Mouse (Mus musculus): ENCODE results near the gene Degs2. TPM values are rescaled to one million over a fixed set of nuclear protein-coding genes. Genes with fewer than 3 reads are reported as not detected.

Gene Degs2
- 1.7 and 2.6 TPM in 2 replicates for polyA plus RNA-seq (2016; fragmentation: Nextera tagmentation; extraction: Ambion mirVana)

- under 1% methylated on average over 32 of the region's 32 CpGs for whole genome bisulfite sequencing
- H3K27ac ChIP-seq, result no peak within 1 kb of the TSS
- peak within 1 kb of the TSS; percentile 53 for H3K4me2 ChIP-seq (replicated peaks)
- H3K9me3 ChIP-seq, result no peaks in the 10 kb centered on the region
- ATAC-seq (ENCODE audit: low FRiP score, low read depth), result no peak
- H3K4me1 ChIP-seq, result peaks cover 7% of the 10 kb centered on the region
- H3K4me3 ChIP-seq, result peak within 1 kb of the TSS; percentile 25
- peaks cover 40% of the 10 kb centered on the region for H3K27me3 ChIP-seq (replicated peaks)
- H3K9ac ChIP-seq, result no peak within 1 kb of the TSS
- H3K36me3 ChIP-seq, result no peaks in the 10 kb centered on the region
These were observed at the start of gene Degs2 for GRCm38 (mm10) chr12:108702185-108702584. TSS of gene Degs2 (minus strand) at chr12:108702315.

- Histone ChIP-seq H3K4me3 (no peak overlapping the region), H3K4me2 (replicated peaks) (no peak overlapping the region), H3K9me3 (no peaks in the 10 kb centered on the region), H3K27me3 (replicated peaks) (no peaks in the 10 kb centered on the region), H3K9ac (no peak overlapping the region), H3K4me1 (no peaks in the 10 kb centered on the region), H3K27ac (no peak overlapping the region), H3K36me3 (no peaks in the 10 kb centered on the region)
- ATAC-seq (ENCODE audit: low FRiP score, low read depth), result no peak
- 53% methylated on average over 9 of the region's 9 CpGs for WGBS
These were observed 49.7 kb upstream of the Degs2 start for GRCm38 (mm10) chr12:108751790-108752189.

- Histone ChIP-seq H3K9me3 (no peaks in the 10 kb centered on the region), H3K27ac (no peak overlapping the region), H3K27me3 (replicated peaks) (no peaks in the 10 kb centered on the region), H3K9ac (no peak overlapping the region), H3K4me2 (replicated peaks) (no peak overlapping the region), H3K36me3 (no peaks in the 10 kb centered on the region), H3K4me1 (no peaks in the 10 kb centered on the region), H3K4me3 (no peak overlapping the region)
- no peak for ATAC-seq (ENCODE audit: low FRiP score, low read depth)
- 82% methylated on average over 3 of the region's 3 CpGs for WGBS
These were observed 48.1 kb upstream of the Degs2 start for GRCm38 (mm10) chr12:108750226-108750625.

GRCm38 (mm10) chr12:108749454-108749853 is 47.3 kb upstream of the Degs2 start:
- Histone ChIP-seq H3K4me3 (no peak overlapping the region), H3K27ac (no peak overlapping the region), H3K9ac (no peak overlapping the region), H3K27me3 (replicated peaks) (no peaks in the 10 kb centered on the region), H3K36me3 (no peaks in the 10 kb centered on the region), H3K4me1 (no peaks in the 10 kb centered on the region), H3K4me2 (replicated peaks) (no peak overlapping the region), H3K9me3 (no peaks in the 10 kb centered on the region)
- 89% methylated on average over 9 of the region's 9 CpGs for WGBS
- no peak for ATAC-seq (ENCODE audit: low FRiP score, low read depth)

- Histone ChIP-seq H3K36me3 (no peaks in the 10 kb centered on the region), H3K4me3 (no peak overlapping the region), H3K9me3 (no peaks in the 10 kb centered on the region), H3K27ac (no peak overlapping the region), H3K9ac (no peak overlapping the region), H3K4me1 (no peaks in the 10 kb centered on the region), H3K4me2 (replicated peaks) (no peak overlapping the region), H3K27me3 (replicated peaks) (no peaks in the 10 kb centered on the region)
- 79% methylated on average over 6 of the region's 6 CpGs for WGBS
- ATAC-seq (ENCODE audit: low FRiP score, low read depth), result no peak
These were observed 46.9 kb upstream of the Degs2 start for GRCm38 (mm10) chr12:108749019-108749418.

- H3K36me3 ChIP-seq, result no peaks in the 10 kb centered on the region
- no peaks in the 10 kb centered on the region for H3K9me3 ChIP-seq
- ATAC-seq (ENCODE audit: low FRiP score, low read depth), result no peak
- H3K4me2 ChIP-seq (replicated peaks), result no peak overlapping the region
- no peak overlapping the region for H3K4me3 ChIP-seq
- H3K27ac ChIP-seq, result no peak overlapping the region
- H3K27me3 ChIP-seq (replicated peaks), result no peaks in the 10 kb centered on the region
- H3K4me1 ChIP-seq, result no peaks in the 10 kb centered on the region
- H3K9ac ChIP-seq, result no peak overlapping the region
These were observed 43.9 kb upstream of the Degs2 start for GRCm38 (mm10) chr12:108745990-108746389.

- no peak for ATAC-seq (ENCODE audit: low FRiP score, low read depth)
- H3K9me3 ChIP-seq, result no peaks in the 10 kb centered on the region
- H3K9ac ChIP-seq, result no peak overlapping the region
- H3K27me3 ChIP-seq (replicated peaks), result no peaks in the 10 kb centered on the region
- no peak overlapping the region for H3K27ac ChIP-seq
- WGBS, result 82% methylated on average over 4 of the region's 4 CpGs
- no peaks in the 10 kb centered on the region for H3K36me3 ChIP-seq
- H3K4me3 ChIP-seq, result no peak overlapping the region
- H3K4me2 ChIP-seq (replicated peaks), result no peak overlapping the region
- no peaks in the 10 kb centered on the region for H3K4me1 ChIP-seq
These were observed 40.1 kb upstream of the Degs2 start for GRCm38 (mm10) chr12:108742241-108742640.

- H3K36me3 ChIP-seq, result no peaks in the 10 kb centered on the region
- no peaks in the 10 kb centered on the region for H3K9me3 ChIP-seq
- H3K4me1 ChIP-seq, result no peaks in the 10 kb centered on the region
- H3K27ac ChIP-seq, result no peak overlapping the region
- no peak overlapping the region for H3K4me2 ChIP-seq (replicated peaks)
- no peak for ATAC-seq (ENCODE audit: low FRiP score, low read depth)
- 80% methylated on average over 2 of the region's 2 CpGs for WGBS
- no peak overlapping the region for H3K4me3 ChIP-seq
- H3K27me3 ChIP-seq (replicated peaks), result no peaks in the 10 kb centered on the region
- H3K9ac ChIP-seq, result no peak overlapping the region
These were observed 39.4 kb upstream of the Degs2 start for GRCm38 (mm10) chr12:108741472-108741871.

GRCm38 (mm10) chr12:108738745-108739144 is 36.6 kb upstream of the Degs2 start:
- Histone ChIP-seq H3K27ac (no peak overlapping the region), H3K4me3 (no peak overlapping the region), H3K27me3 (replicated peaks) (no peaks in the 10 kb centered on the region), H3K9me3 (no peaks in the 10 kb centered on the region), H3K9ac (no peak overlapping the region), H3K4me1 (no peaks in the 10 kb centered on the region), H3K36me3 (no peaks in the 10 kb centered on the region), H3K4me2 (replicated peaks) (no peak overlapping the region)
- no peak for ATAC-seq (ENCODE audit: low FRiP score, low read depth)
- 92% methylated on average over 12 of the region's 12 CpGs for WGBS

GRCm38 (mm10) chr12:108737838-108738237 is 35.7 kb upstream of the Degs2 start:
- no peaks in the 10 kb centered on the region for H3K27me3 ChIP-seq (replicated peaks)
- 92% methylated on average over 7 of the region's 7 CpGs for WGBS
- H3K9ac ChIP-seq, result no peak overlapping the region
- no peak overlapping the region for H3K4me3 ChIP-seq
- no peak overlapping the region for H3K4me2 ChIP-seq (replicated peaks)
- H3K4me1 ChIP-seq, result no peaks in the 10 kb centered on the region
- H3K27ac ChIP-seq, result no peak overlapping the region
- H3K9me3 ChIP-seq, result no peaks in the 10 kb centered on the region
- H3K36me3 ChIP-seq, result no peaks in the 10 kb centered on the region
- ATAC-seq (ENCODE audit: low FRiP score, low read depth), result no peak

- 94% methylated on average over 2 of the region's 2 CpGs for WGBS
- Histone ChIP-seq H3K4me2 (replicated peaks) (no peak overlapping the region), H3K4me1 (no peaks in the 10 kb centered on the region), H3K27me3 (replicated peaks) (no peaks in the 10 kb centered on the region), H3K36me3 (no peaks in the 10 kb centered on the region), H3K4me3 (no peak overlapping the region), H3K9me3 (no peaks in the 10 kb centered on the region), H3K27ac (no peak overlapping the region), H3K9ac (no peak overlapping the region)
- ATAC-seq (ENCODE audit: low FRiP score, low read depth), result no peak
These were observed 32.3 kb upstream of the Degs2 start for GRCm38 (mm10) chr12:108734386-108734785.

GRCm38 (mm10) chr12:108723841-108724240 is 21.7 kb upstream of the Degs2 start:
- no peak overlapping the region for H3K4me3 ChIP-seq
- WGBS, result 94% methylated on average over 3 of the region's 3 CpGs
- H3K27me3 ChIP-seq (replicated peaks), result no peaks in the 10 kb centered on the region
- H3K27ac ChIP-seq, result no peak overlapping the region
- no peaks in the 10 kb centered on the region for H3K4me1 ChIP-seq
- ATAC-seq (ENCODE audit: low FRiP score, low read depth), result no peak
- H3K9me3 ChIP-seq, result no peaks in the 10 kb centered on the region
- H3K9ac ChIP-seq, result no peak overlapping the region
- no peaks in the 10 kb centered on the region for H3K36me3 ChIP-seq
- H3K4me2 ChIP-seq (replicated peaks), result no peak overlapping the region

GRCm38 (mm10) chr12:108722464-108722863 is 20.3 kb upstream of the Degs2 start:
- H3K9ac ChIP-seq, result no peak overlapping the region
- ATAC-seq (ENCODE audit: low FRiP score, low read depth), result no peak

More at GRCm38 (mm10) chr12:108722464-108722863, 20.3 kb upstream of the Degs2 start:
- no peaks in the 10 kb centered on the region for H3K27me3 ChIP-seq (replicated peaks)
- H3K27ac ChIP-seq, result no peak overlapping the region
- 96% methylated on average over 4 of the region's 4 CpGs for WGBS
- H3K4me1 ChIP-seq, result no peaks in the 10 kb centered on the region
- no peaks in the 10 kb centered on the region for H3K36me3 ChIP-seq
- H3K4me2 ChIP-seq (replicated peaks), result no peak overlapping the region
- H3K9me3 ChIP-seq, result no peaks in the 10 kb centered on the region
- no peak overlapping the region for H3K4me3 ChIP-seq

All from neural tube, embryonic 12.5 days (tissue).